Mouse (Mus musculus) spleen, adult 12 weeks (tissue): ENCODE measurements around the gene Prkar2b.
"Not testable (repeated sequence)": the region's sequence is repeated elsewhere in the genome, so short reads cannot be mapped to it uniquely, and the experiment has no call there.

Experiments
- DNase-seq: peaks from one replicate; pipeline ENCODE4 v3.0.0; 2022; ENCODE audit warnings: low spot score

Prkar2b gene

DNA sequence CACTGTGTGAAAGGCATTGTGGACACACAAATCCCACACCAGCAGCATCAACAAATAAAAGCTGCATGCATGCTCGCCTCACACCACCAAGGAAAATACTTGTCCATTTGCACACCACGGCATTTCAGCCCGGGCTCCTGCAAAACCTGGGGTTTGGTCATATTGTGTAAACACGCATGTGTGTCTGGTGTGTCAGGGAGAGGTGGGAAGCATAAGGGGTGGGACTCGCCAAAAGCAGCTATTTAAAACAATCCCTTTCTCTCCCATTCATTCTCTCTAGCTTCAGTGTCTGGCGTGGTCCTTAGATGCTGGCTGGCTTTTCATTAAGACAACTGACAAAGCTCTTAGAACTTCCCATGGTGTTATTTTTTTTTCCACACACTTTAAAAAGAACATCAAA, 1.4 kb downstream of the Prkar2b start:
- peak; percentile 25 for DNase-seq

- no peak for DNase-seq
Measured at GRCm38 (mm10) chr12:32059135-32059534, 2.0 kb downstream of the Prkar2b start.

DNA sequence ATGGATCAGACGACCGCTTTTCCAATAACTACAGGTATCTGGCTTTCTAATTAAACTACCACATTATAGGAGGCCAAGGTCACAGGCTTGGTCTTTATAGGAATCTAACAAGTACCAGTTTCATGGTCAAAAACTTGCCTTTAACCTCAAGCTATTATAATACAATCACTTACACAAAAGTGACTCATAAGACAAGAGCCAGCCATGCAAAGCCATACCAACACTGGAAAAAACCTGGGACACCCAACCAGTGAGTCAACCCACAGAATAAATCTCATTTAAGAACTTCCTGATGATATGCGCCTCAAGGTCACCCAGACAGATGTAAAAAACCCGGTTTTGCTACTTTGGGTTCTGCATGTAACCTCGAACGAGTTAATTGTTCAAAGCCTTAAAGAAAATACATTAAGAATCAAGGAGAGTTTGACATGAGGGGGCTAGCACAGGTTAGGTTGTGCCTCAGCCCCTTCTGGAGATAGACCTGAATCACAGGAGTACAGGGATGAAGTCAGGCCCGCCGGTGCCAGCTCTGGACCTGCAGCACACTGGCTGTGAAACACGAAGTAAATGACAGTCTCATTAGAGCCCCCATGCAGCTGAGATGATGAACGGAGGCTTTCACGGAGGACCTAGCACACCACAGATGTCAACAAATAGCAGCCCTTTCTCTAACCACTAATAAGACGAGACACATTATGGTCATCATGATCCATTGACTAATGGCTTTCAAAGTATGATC, 3.5 kb downstream of the Prkar2b start:
- DNase-seq = no peak

DNA sequence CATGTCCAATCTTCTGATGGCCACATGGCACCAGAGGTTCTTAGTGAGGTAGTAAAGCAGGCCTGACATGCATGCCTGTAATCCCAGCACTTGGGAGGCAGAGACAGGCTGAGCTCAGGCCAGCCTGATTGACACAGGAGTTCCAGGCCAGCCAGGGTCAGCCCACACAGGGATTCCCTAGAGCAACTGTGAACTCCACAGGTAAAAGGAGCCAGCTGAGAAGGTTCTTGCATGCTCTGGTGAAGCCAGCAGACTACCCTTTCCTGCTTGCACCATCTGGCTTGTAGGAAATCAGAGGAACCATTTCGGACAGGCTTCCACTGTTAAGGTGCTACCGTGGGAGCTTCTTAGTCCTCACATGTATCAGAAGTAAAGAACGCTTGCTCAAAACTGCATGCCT, 5.3 kb downstream of the Prkar2b start:
- DNase-seq = no peak

DNA sequence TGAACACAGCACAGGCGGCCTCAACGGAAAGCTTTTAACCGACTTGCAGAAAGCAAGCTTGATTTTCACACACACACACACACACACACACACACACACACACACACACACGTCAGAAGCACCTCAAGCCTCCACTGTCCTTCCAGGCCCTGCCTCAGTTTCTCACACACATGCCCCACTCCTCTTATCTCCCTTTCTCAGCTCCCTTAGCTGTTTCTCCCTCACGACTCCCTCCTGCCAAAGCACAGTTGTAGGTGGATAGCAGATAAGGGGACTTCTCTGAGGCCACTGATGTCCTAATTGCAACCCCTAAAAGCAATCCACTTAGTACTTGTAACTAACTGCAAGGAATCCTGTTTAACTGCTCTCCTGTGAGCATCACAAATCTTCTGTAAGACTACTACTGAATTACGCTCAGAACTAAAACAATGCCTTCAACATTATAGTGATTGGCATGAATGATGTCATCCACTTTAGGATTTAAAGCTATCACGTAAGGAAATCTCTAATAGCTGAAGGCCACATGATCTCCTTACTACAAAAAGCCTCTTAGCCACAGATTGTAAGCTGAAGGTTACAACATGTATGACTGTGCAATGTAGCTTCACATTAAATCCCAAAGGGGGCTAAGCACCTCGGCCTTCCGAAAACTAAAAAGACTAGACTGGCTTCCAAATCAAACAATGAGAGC, 6.5 kb downstream of the Prkar2b start:
- peak; percentile 30 for DNase-seq

GRCm38 (mm10) chr12:32053637-32054366, 7.3 kb downstream of the Prkar2b start:
- no peak for DNase-seq

DNA sequence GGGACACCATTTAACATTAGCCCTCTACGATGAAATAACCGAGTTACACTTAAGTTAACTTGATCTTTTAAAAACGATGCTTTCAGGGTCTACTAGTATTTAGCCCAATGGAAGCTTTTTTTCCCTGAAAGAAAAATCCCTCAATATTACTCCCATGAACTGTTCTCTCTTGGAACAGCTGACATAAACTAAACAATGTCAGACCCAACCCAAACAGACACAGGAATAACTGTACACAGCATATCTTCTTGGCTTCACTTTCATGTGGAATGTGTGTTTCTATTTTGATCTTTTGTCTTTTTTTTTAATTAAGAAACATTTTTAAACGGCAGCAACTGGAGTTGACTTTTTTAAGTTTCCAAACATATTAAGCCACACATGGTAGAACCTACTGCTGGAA, 8.2 kb downstream of the Prkar2b start:
- DNase-seq = no peak

- peak; percentile 31 for DNase-seq
Measured at GRCm38 (mm10) chr12:32050165-32050564, 10.9 kb downstream of the Prkar2b start.

- no peak for DNase-seq
Measured at GRCm38 (mm10) chr12:32045566-32046330, 15.3 kb downstream of the Prkar2b start.

DNA sequence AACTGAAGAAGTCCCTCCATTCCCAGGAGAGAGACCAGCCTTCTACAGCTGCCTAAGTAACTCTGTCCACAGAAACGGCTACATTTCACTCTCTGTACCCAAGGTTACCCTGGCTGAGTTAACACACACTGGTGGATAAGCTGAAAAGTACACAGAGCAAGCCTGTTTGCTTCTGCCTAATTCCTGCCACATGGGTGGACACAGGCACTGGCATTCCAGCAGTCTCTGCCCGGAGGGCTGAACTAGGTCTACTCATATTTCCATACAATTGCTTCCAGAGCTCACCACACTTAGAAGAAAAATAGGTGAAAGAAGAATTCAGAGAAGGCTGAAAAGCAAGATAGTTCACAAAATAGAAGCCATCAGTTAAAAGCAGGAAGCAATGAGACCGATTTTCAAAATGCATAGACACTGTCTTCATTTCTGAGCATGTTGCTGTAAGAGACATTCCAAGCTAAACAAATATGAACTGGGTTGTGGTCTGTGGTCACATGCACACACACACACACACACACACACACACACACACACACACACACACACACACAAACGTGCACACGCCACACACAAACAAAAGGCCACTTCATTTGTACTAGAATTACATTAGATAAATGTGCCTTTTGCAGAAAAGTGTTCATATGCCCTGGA, 16.5 kb downstream of the Prkar2b start:
- no peak for DNase-seq

DNA sequence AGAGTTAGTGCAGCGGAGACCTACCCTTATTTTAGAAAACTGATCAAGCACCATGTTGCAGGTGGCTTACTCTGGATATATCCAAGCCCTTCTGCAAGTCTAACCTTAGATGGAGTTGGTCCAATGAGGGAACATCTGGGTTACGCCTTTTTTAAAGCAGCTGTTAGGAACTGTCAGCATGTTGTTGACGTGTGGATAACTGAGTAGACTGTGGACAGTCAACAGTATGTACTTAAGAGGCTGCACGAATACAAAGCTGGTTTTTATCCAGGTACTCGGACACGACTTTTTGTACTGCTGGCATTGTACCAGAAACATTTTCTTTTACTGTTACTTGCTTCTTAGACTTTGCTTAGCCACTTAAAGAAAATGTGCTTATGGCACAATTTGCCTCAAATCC, 27.6 kb downstream of the Prkar2b start:
- DNase-seq = no peak

DNA sequence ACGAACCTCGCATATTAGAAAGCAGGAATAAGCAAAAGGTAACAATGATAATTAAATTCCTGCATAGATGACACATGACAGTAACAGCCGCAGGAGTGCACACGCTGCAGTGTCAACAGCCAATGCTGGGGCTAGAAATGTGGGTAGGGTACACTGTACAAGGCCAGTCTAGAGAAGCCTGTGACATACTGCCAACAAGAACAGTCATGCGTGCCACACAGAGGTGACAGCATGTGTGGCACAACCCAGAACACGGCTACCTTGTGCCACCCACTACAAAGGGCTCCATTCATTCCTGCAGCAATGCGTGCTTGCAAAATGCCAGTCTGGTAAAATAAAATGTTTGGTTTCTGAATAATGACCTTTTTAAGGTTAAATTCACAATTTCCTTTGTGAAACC, 28.2 kb downstream of the Prkar2b start:
- no peak for DNase-seq

- DNase-seq = no peak
Measured at GRCm38 (mm10) chr12:32018376-32018750, 42.7 kb downstream of the Prkar2b start.

GRCm38 (mm10) chr12:32017636-32018375, 43.3 kb downstream of the Prkar2b start:
- DNase-seq = no peak

DNA sequence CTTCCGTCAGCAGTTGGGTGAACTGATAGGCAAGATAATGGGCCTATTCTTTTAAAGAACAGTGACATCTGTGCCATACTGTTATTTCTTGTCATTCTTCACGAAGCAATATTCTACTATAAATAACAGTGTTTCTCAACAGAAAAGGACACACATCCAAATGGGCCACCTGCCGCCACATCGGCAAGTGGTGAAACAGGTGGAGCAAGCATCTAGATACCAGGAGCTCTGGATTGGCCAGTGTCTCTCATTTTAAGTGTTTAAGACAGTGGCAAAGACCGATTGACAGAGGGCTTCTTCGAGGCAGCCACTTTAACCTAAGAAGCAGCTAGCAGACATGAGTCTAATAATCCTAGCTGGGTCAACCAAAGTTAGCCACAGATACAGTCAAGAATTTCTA, 44.6 kb downstream of the Prkar2b start:
- no peak for DNase-seq

DNA sequence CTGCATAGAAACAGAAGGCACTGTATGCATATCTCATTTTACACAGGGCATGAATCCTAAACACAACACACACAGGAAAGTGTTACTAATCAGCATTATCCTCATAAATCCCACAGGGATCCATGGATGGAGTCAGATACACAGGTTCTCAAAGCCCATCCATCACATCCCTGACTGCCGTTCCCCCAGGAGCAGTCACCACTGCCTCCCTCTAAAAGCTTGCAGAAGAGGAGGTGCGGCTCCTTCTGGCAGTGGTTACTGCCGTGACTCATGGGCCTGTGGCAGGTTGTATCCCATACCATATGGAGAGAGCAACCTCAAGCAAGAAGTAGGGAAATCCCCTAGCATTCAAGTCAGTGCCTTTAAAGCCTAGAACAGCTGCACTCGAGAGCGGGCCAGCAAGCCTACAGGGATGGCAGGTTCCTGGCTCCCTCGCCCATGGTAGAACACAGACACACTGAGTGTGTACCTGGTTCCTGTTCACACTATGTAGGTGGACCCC, 45.8 kb downstream of the Prkar2b start:
- no peak for DNase-seq

- DNase-seq = no peak
Measured at GRCm38 (mm10) chr12:32014811-32015210, 46.3 kb downstream of the Prkar2b start.

- DNase-seq = no peak
Measured at GRCm38 (mm10) chr12:32012169-32012568, 48.9 kb downstream of the Prkar2b start.

- no peak for DNase-seq
Measured at GRCm38 (mm10) chr12:32011128-32011527, 50.0 kb downstream of the Prkar2b start.

DNA sequence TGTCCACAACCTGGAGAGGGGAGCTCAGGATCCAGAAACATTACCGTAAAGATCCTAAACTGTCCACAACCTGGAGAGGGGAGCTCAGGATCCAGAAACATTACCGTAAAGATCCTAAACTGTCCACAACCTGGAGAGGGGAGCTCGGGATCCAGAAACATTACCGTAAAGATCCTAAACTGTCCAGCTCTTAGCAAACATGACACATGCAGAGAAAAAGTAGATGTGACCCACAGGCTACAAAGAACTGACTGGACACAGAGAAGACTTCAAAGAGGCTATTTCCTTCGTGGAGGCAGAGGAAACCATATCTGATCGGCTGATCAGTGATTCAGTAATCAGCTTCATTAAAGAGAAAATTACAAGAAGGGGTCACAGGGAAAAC, 51.1 kb downstream of the Prkar2b start:
- not testable (repeated sequence) for DNase-seq
